In genomic region chr9:111478853-111479490, GRCm38 (mm10) we compare ENCODE assay signal across 12 mouse cellular contexts. TPM values are rescaled to one million over a fixed set of nuclear protein-coding genes. Genes with fewer than 3 reads are reported as not detected.
DNase-seq lines count a peak whose midpoint lies in the region; ATAC-seq and TF ChIP-seq lines count a peak whose summit lies in the region.
"Had no signal": no experiment of that assay in that cellular context is flagged by ENCODE, and none has a peak within 500 bp of the region (broad histone marks: within the 10 kb centered on the region; RNA-seq: fewer than 3 reads in every experiment).

No protein-coding gene starts in this region.

- H3K27me3 ChIP-seq in lung, postnatal 0 days (replicated peaks; ENCODE audit: insufficient read depth, low read length), result no peaks in the 10 kb centered on the region

- no peaks in the 10 kb centered on the region for H3K36me3 ChIP-seq in lung, postnatal 0 days (ENCODE audit: insufficient read depth, low read length)
- H3K36me3 ChIP-seq: G1E had no signal

- H3K4me2 ChIP-seq in lung, postnatal 0 days (replicated peaks; ENCODE audit: low read depth, low read length), result no peak overlapping the region

- H3K4me1 ChIP-seq in lung, postnatal 0 days (ENCODE audit: insufficient read depth, low read depth, low read length), result no peaks in the 10 kb centered on the region
- H3K4me1 ChIP-seq: megakaryocyte, embryonic 14.5 days had no signal

- intact Hi-C loops in heart, postnatal 25 days (cut with DNase I), result loop anchor here (1.0 to 5.0 kb wide), 2 partner anchors 52 to 123 kb away; no protein-coding TSS in a partner anchor

- ATAC-seq in lung, postnatal 0 days, result no peak
- ATAC-seq in granulocyte monocyte progenitor cell, adult 5-6 weeks (replicated peaks; ENCODE audit: poor library complexity, severe bottlenecking), result peak; percentile 48; the same call in 1 of the 2 replicates

- no peak for TF ChIP-seq EP300 in lung, postnatal 0 days (IDR thresholded peaks at IDR 0.05)

- H3K9ac ChIP-seq in lung, postnatal 0 days (replicated peaks; ENCODE audit: low read depth), result no peak overlapping the region

- peak; percentile 82 for TF ChIP-seq CTCF in lung, postnatal 0 days (IDR thresholded peaks at IDR 0.05)

- H3K27ac ChIP-seq in lung, postnatal 0 days (ENCODE audit: low read length), result no peak overlapping the region

- 49% methylated on average over 7 of the region's 7 CpGs for WGBS in lung, postnatal 0 days

- no peaks in the 10 kb centered on the region for H3K9me3 ChIP-seq in lung, postnatal 0 days (ENCODE audit: low read length)
- H3K9me3 ChIP-seq: megakaryocyte, embryonic 14.5 days had no signal

- no peak overlapping the region for H3K4me3 ChIP-seq in lung, postnatal 0 days (ENCODE audit: low read depth, low read length)
- H3K4me3 ChIP-seq: megakaryocyte, embryonic 14.5 days had no signal

- DNase-seq in heart, adult 11 months, result peak; percentile 58
- no peak for DNase-seq in heart, postnatal 25 days (ENCODE audit: low spot score)
- DNase-seq in lung, postnatal 0 days (ENCODE audit: low spot score), result peak; percentile 80
- no peak for DNase-seq in lung, adult 18-20 months
- peak; percentile 55 for DNase-seq in retina, postnatal 1 day
- DNase-seq in spleen, postnatal 4 days (ENCODE audit: low spot score in 2 of 2), result no peak
- no peak for DNase-seq in yolk sac, embryonic 10.5 days (ENCODE audit: low spot score)
- DNase-seq: cerebellum, adult 8-10 months; gastrocnemius, postnatal 25 days had no signal

RNA-seq across cellular contexts. Expression of gene Dclk3, which starts 40.1 kb away (rescaled TPM):
- under 1 TPM; 0.16 to 0.59 TPM for total RNA-seq in heart, postnatal 25 days (2021)
- 0.13 and 0.18 TPM in 2 replicates for polyA plus RNA-seq in lung, postnatal 0 days (2015; fragmentation: Nextera tagmentation; extraction: Ambion mirVana)
- not detected in 2 replicates for total RNA-seq in granulocyte monocyte progenitor cell, adult 5-6 weeks (2014; fragmentation: Nextera tagmentation)
- not detected in 2 replicates for total RNA-seq in granulocyte monocyte progenitor cell, adult 5-6 weeks (2017)
- polyA plus RNA-seq: G1E had no signal

Comparison
In these comparisons a context has a peak if more than half of its experiments do, and no peak if none do; other contexts are left out.
1. DNase-seq: peak in heart, adult 11 months (single experiment), lung, postnatal 0 days (single experiment) and retina, postnatal 1 day (single experiment); none in heart, postnatal 25 days (single experiment), lung, adult 18-20 months (0 of 2), spleen, postnatal 4 days (0 of 2) and yolk sac, embryonic 10.5 days (single experiment).